Mouse (Mus musculus): ENCODE data around the gene Vax1.

Gene Vax1

GRCm38 (mm10) chr19:59168386-59168905, 1.4 kb downstream of the Vax1 start:
- no peak for DNase-seq

GRCm38 (mm10) chr19:59167871-59168270, 2.0 kb downstream of the Vax1 start:
- no peak for DNase-seq

- peak; percentile 29 for DNase-seq
These were observed 3.0 kb downstream of the Vax1 start for GRCm38 (mm10) chr19:59166879-59167278.

- peak; percentile 36 for DNase-seq
These were observed 3.5 kb downstream of the Vax1 start for GRCm38 (mm10) chr19:59166311-59166761.

GRCm38 (mm10) chr19:59165577-59165976, 4.3 kb downstream of the Vax1 start:
- no peak for DNase-seq

- DNase-seq, result no peak
These were observed 4.8 kb downstream of the Vax1 start for GRCm38 (mm10) chr19:59164896-59165560.

GRCm38 (mm10) chr19:59164111-59164510, 5.7 kb downstream of the Vax1 start:
- DNase-seq, result no peak

- no peak for DNase-seq
These were observed 13.2 kb downstream of the Vax1 start for GRCm38 (mm10) chr19:59156702-59157101.

GRCm38 (mm10) chr19:59154171-59154570, 15.7 kb downstream of the Vax1 start:
- DNase-seq, result no peak

- DNase-seq, result no peak
These were observed 24.2 kb downstream of the Vax1 start for GRCm38 (mm10) chr19:59145492-59146140.

GRCm38 (mm10) chr19:59145064-59145463, 24.8 kb downstream of the Vax1 start:
- no peak for DNase-seq

- DNase-seq, result no peak
These were observed 27.6 kb downstream of the Vax1 start for GRCm38 (mm10) chr19:59142206-59142605.

- DNase-seq, result no peak
These were observed 34.5 kb downstream of the Vax1 start for GRCm38 (mm10) chr19:59135387-59135786.

GRCm38 (mm10) chr19:59134916-59135315, 34.9 kb downstream of the Vax1 start:
- no peak for DNase-seq

- no peak for DNase-seq
These were observed 36.7 kb downstream of the Vax1 start for GRCm38 (mm10) chr19:59133202-59133601.

GRCm38 (mm10) chr19:59129671-59130070, 40.2 kb downstream of the Vax1 start:
- no peak for DNase-seq

- no peak for DNase-seq
These were observed 41.2 kb downstream of the Vax1 start for GRCm38 (mm10) chr19:59128531-59129204.

GRCm38 (mm10) chr19:59127424-59127823, 42.4 kb downstream of the Vax1 start:
- DNase-seq, result no peak
